ENCODE assay signal across 9 mouse cellular contexts in the genomic region with DNA sequence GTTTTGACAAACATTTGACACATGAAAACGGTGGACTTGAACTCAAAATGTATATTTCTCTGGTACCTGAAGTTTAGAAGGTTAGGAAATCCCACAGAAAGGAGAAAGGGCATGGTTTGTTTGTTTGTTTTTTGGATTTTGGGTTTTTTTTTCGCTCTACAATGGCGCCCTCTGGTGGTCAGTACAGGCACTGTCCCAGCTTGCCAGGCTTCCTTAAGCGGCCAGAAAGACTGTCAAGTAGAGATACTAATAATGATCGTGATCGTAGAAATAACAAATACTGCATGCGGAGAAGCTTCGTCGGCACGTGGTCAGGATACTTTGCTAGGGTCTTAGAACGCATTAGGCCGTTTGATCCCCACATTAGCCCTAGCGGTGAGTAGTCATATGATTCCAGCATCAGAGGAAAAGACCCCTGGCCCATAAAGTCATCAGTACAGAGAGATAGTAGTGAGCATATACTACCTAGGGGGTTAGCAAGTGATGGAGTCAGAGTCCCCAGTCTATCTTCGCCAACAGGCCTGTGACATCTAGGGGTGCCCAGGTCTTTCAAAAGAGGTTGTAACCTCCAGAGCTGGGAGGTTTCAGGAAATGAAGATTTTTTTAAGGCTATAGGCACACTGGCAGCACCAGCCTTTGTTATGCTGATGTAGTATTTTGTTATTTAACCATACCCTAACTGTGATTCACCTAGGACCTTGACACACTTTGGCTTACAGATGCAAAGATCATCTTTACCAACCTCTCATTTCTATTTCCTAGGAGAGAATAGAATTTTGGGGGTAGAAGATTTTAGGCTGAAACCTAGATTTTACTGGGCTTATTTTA. TPM values are rescaled to one million over a fixed set of nuclear protein-coding genes. Genes with fewer than 3 reads are reported as not detected.
DNase-seq lines count a peak whose midpoint lies in the region; ATAC-seq and TF ChIP-seq lines count a peak whose summit lies in the region.
"Had no signal": no experiment of that assay in that cellular context is flagged by ENCODE, and none has a peak within 500 bp of the region (broad histone marks: within the 10 kb centered on the region; RNA-seq: fewer than 3 reads in every experiment).

No protein-coding gene starts in this region.

- no peak overlapping the region for H3K4me2 ChIP-seq in hindbrain, embryonic 11.5 days (replicated peaks; ENCODE audit: low read depth, low read length)

- H3K36me3 ChIP-seq in hindbrain, embryonic 11.5 days (ENCODE audit: control insufficient read depth, insufficient read depth, low read length), result no peaks in the 10 kb centered on the region

- no peaks in the 10 kb centered on the region for H3K27me3 ChIP-seq in hindbrain, embryonic 11.5 days (ENCODE audit: control insufficient read depth, insufficient read depth, low read length)

- peak; percentile 79 for TF ChIP-seq CTCF in bone marrow, adult 2 months (IDR thresholded peaks at IDR 0.05; ENCODE audit: control insufficient read depth, insufficient read depth, low read length)
- TF ChIP-seq CTCF in lung, adult 2 months (IDR thresholded peaks at IDR 0.05; ENCODE audit: insufficient read depth, low read length), result peak; percentile 85
- TF ChIP-seq CTCF in olfactory bulb, adult 2 months (IDR thresholded peaks at IDR 0.05; ENCODE audit: insufficient read depth, low read depth, low read length), result 0 out of 2 replicates have a peak, but pooled peaks have one; percentile 16

- no peaks in the 10 kb centered on the region for H3K4me1 ChIP-seq in bone marrow, adult 2 months (ENCODE audit: control insufficient read depth, insufficient read depth, low read length)
- no peaks in the 10 kb centered on the region for H3K4me1 ChIP-seq in hindbrain, embryonic 11.5 days (replicated peaks; ENCODE audit: control insufficient read depth, insufficient read depth, low read length)
- peaks cover 2% of the 10 kb centered on the region for H3K4me1 ChIP-seq in lung, adult 2 months (ENCODE audit: control insufficient read depth, insufficient read depth, low read length)
- peaks cover 8% of the 10 kb centered on the region for H3K4me1 ChIP-seq in olfactory bulb, adult 2 months (ENCODE audit: control insufficient read depth, insufficient read depth, low read length)

- peak; percentile 70 for ATAC-seq in erythroblast, adult 5-6 weeks (replicated peaks; ENCODE audit: low FRiP score, poor library complexity, severe bottlenecking)
- no peak for ATAC-seq in hindbrain, embryonic 11.5 days (ENCODE audit: low FRiP score)

- H3K9ac ChIP-seq in hindbrain, embryonic 11.5 days (ENCODE audit: low read depth, low read length), result no peak overlapping the region

- no peaks in the 10 kb centered on the region for H3K9me3 ChIP-seq in hindbrain, embryonic 11.5 days (ENCODE audit: control insufficient read depth, low read length)

- H3K27ac ChIP-seq in bone marrow, adult 2 months (ENCODE audit: control insufficient read depth, insufficient read depth, low read depth, low read length, poor library complexity), result no peak overlapping the region
- no peak overlapping the region for H3K27ac ChIP-seq in hindbrain, embryonic 11.5 days (ENCODE audit: low read depth, low read length)
- H3K27ac ChIP-seq in olfactory bulb, adult 2 months (ENCODE audit: insufficient read depth, low read depth, low read length), result no peak overlapping the region

- no peak overlapping the region for H3K4me3 ChIP-seq in bone marrow, adult 2 months (replicated peaks; ENCODE audit: control insufficient read depth, low read depth, low read length)
- no peak overlapping the region for H3K4me3 ChIP-seq in hindbrain, embryonic 11.5 days (ENCODE audit: low read depth, low read length)
- no peak overlapping the region for H3K4me3 ChIP-seq in lung, adult 2 months (replicated peaks; ENCODE audit: extremely low read depth, low read depth, low read length)
- H3K4me3 ChIP-seq in olfactory bulb, adult 2 months (ENCODE audit: insufficient read depth, low read depth, low read length), result no peak overlapping the region

- TF ChIP-seq POLR2A in bone marrow, adult 2 months (IDR thresholded peaks at IDR 0.05; ENCODE audit: borderline replicate concordance, control insufficient read depth, low read depth, low read length), result no peak
- TF ChIP-seq POLR2A in lung, adult 2 months (IDR thresholded peaks at IDR 0.05; ENCODE audit: borderline replicate concordance, extremely low read depth, low read depth, low read length), result no peak
- TF ChIP-seq POLR2A in olfactory bulb, adult 2 months (IDR thresholded peaks at IDR 0.05; ENCODE audit: insufficient read depth, low read depth, low read length), result no peak

- peak; percentile 59 to 88 for DNase-seq in adrenal gland, adult (ENCODE audit: inconsistent age in 2 of 2, low spot score in 1 of 2)
- no peak for DNase-seq in adrenal gland, adult 8-10 months
- DNase-seq in 3T3-L1 (ENCODE audit: low read depth, low spot score), result peak; percentile 76
- DNase-seq in hindbrain, embryonic 11.5 days (ENCODE audit: low spot score), result peak; percentile 80
- DNase-seq in lung, adult 2 months, result peak; percentile 65

- WGBS in bone marrow, adult 2 months, result 8% methylated on average over 14 of the region's 14 CpGs
- 12% methylated on average over 14 of the region's 14 CpGs for WGBS in hindbrain, embryonic 11.5 days
- WGBS in lung, adult 2 months, result 6% methylated on average over 14 of the region's 14 CpGs
- 6% methylated on average over 14 of the region's 14 CpGs for WGBS in olfactory bulb, adult 2 months

RNA-seq across cellular contexts. Expression of a gene that starts 18.4 kb away (rescaled TPM):
- total RNA-seq in adrenal gland, adult 8-10 months (2022), result 1 to 10 TPM in 2 of 4 experiments, under 1 TPM in 2; 0.78 to 1.6 (median 1.0) TPM
- polyA plus RNA-seq in bone marrow, adult 2 months (2011; ENCODE audit: insufficient read depth, insufficient read length, low replicate concordance, missing spikeins), result 0.77 TPM in 1 of 2 replicates, not detected in the other
- not detected in 2 replicates for total RNA-seq in erythroblast, adult 5-6 weeks (2015; ENCODE audit: low replicate concordance)
- total RNA-seq in erythroblast, adult 5-6 weeks (2017; ENCODE audit: low replicate concordance), result not detected in 2 replicates
- 0.15 and 0.36 TPM in 2 replicates for polyA plus RNA-seq in hindbrain, embryonic 11.5 days (2014; fragmentation: Nextera tagmentation; extraction: Ambion mirVana)
- polyA plus RNA-seq in lung, adult 2 months (2012; rRNA removed), result 6.0 and 11.0 TPM in 2 replicates
- not detected in 2 replicates for polyA plus RNA-seq in olfactory bulb, adult 2 months (2012; ENCODE audit: insufficient read depth, insufficient read length, low replicate concordance, missing spikeins)
- polyA plus RNA-seq: C2C12 had no signal

Comparison
In these comparisons a context has a peak if more than half of its experiments do, and no peak if none do; other contexts are left out.
1. CTCF ChIP-seq: peak in every context shown above with its lines; median percentile 85 in lung, adult 2 months; 79 in bone marrow, adult 2 months; 16 in olfactory bulb, adult 2 months.